14 mouse cellular contexts compared by ENCODE assay signal in the genomic region with DNA sequence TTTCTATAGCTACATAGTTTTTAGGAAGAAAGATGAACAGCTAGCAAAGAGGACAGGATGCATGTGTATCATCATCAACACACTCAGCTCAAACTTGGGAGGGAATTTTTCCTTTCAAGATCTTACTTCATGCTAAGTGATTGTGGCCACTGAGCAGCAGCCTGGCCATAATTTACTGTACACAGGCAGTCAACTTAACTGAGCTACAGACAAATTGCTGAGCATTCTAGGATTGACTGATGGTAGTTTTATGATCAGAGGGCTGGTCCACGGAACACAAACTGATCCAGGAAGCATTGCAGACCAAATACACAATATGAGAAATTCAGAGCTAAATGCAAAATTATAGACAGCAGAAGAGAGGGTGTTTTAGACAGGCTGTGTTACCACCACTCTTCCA.
DNase-seq lines count a peak whose midpoint lies in the region; ATAC-seq and TF ChIP-seq lines count a peak whose summit lies in the region.
"Had no signal": no experiment of that assay in that cellular context is flagged by ENCODE, and none has a peak within 500 bp of the region (broad histone marks: within the 10 kb centered on the region; RNA-seq: fewer than 3 reads in every experiment).

No protein-coding gene starts in this region.

- peak overlapping the region; percentile 35; the same call in 1 of the 2 replicates for H3K27ac ChIP-seq in cerebellum, adult 2 months (ENCODE audit: insufficient read depth, low read length)
- H3K27ac ChIP-seq in heart, embryonic 14.5 days (replicated peaks in 1 of 2; ENCODE audit: control insufficient read depth in 1 of 2, insufficient read depth in 1 of 2, low read depth in 2 of 2, low read length in 2 of 2) = no peak overlapping the region; a peak in 1 of 4 replicates
- no peak overlapping the region for H3K27ac ChIP-seq in lung, embryonic 14.5 days (ENCODE audit: low read depth)
- peak overlapping the region; percentile 99 for H3K27ac ChIP-seq in forebrain, embryonic 15.5 days (replicated peaks)
- H3K27ac ChIP-seq: intestine, embryonic 15.5 days; limb, embryonic 15.5 days; midbrain, embryonic 12.5 days had no signal

- H3K4me3 ChIP-seq in cerebellum, adult 2 months (replicated peaks; ENCODE audit: insufficient read depth, low read depth, low read length) = no peak overlapping the region
- H3K4me3 ChIP-seq in heart, embryonic 14.5 days (ENCODE audit: control insufficient read depth in 1 of 2, insufficient read depth in 1 of 2, low read depth in 1 of 2, low read length in 2 of 2) = no peak overlapping the region
- peak overlapping the region; percentile 14; the same call in 1 of the 2 replicates for H3K4me3 ChIP-seq in lung, embryonic 14.5 days (ENCODE audit: low read depth, low read length)
- H3K4me3 ChIP-seq in forebrain, embryonic 15.5 days = peak overlapping the region; percentile 75
- H3K4me3 ChIP-seq: intestine, embryonic 15.5 days; midbrain, embryonic 12.5 days had no signal

- DNase-seq in cerebellum, adult 2 months = peak; percentile 53 to 55
- no peak for DNase-seq in cerebellum, postnatal 4 days (ENCODE audit: low spot score in 2 of 2)
- no peak for DNase-seq in heart, adult 8-10 months (ENCODE audit: low spot score)
- peak; percentile 48 for DNase-seq in lung, embryonic 14.5 days
- DNase-seq in lung, postnatal 4 days = no peak
- DNase-seq in testis, postnatal 10 days (ENCODE audit: low spot score) = no peak
- DNase-seq: adrenal gland, postnatal 14 days; kidney, postnatal 25 days; lung, adult 2 months had no signal

- no peaks in the 10 kb centered on the region for H3K9me3 ChIP-seq in heart, embryonic 14.5 days (ENCODE audit: control insufficient read depth, low read length)
- H3K9me3 ChIP-seq in lung, embryonic 14.5 days (ENCODE audit: low read depth, low read length) = no peaks in the 10 kb centered on the region
- no peaks in the 10 kb centered on the region for H3K9me3 ChIP-seq in forebrain, embryonic 15.5 days
- H3K9me3 ChIP-seq: intestine, embryonic 15.5 days; limb, embryonic 15.5 days; midbrain, embryonic 12.5 days had no signal

- no peaks in the 10 kb centered on the region for H3K27me3 ChIP-seq in cerebellum, adult 2 months (ENCODE audit: control insufficient read depth, insufficient read depth, low read length)
- H3K27me3 ChIP-seq in heart, embryonic 14.5 days (ENCODE audit: control insufficient read depth, insufficient read depth, low read length) = no peaks in the 10 kb centered on the region
- H3K27me3 ChIP-seq in lung, embryonic 14.5 days (ENCODE audit: insufficient read depth, low read length) = no peaks in the 10 kb centered on the region
- no peaks in the 10 kb centered on the region for H3K27me3 ChIP-seq in forebrain, embryonic 15.5 days
- H3K27me3 ChIP-seq: intestine, embryonic 15.5 days; limb, embryonic 15.5 days; midbrain, embryonic 12.5 days had no signal

- peak overlapping the region; percentile 100 for H3K9ac ChIP-seq in heart, embryonic 14.5 days (ENCODE audit: low read length)
- no peak overlapping the region for H3K9ac ChIP-seq in lung, embryonic 14.5 days
- peak overlapping the region; percentile 95 for H3K9ac ChIP-seq in forebrain, embryonic 15.5 days (replicated peaks)
- H3K9ac ChIP-seq: intestine, embryonic 15.5 days; limb, embryonic 15.5 days; midbrain, embryonic 12.5 days had no signal

- ATAC-seq in heart, embryonic 14.5 days (ENCODE audit: insufficient number of reproducible peaks, insufficient read depth, low FRiP score, low read depth) = no peak
- ATAC-seq in lung, embryonic 14.5 days (ENCODE audit: insufficient read depth) = no peak
- ATAC-seq in forebrain, embryonic 15.5 days (replicated peaks) = no peak
- ATAC-seq: intestine, embryonic 15.5 days had no signal

- H3K36me3 ChIP-seq in heart, embryonic 14.5 days (ENCODE audit: control insufficient read depth, insufficient read depth, low read length) = 0 out of 2 replicates have a peak, but pooled peaks cover 4% of the 10 kb centered on the region
- H3K36me3 ChIP-seq in lung, embryonic 14.5 days (ENCODE audit: insufficient read depth) = no peaks in the 10 kb centered on the region
- no peaks in the 10 kb centered on the region for H3K36me3 ChIP-seq in forebrain, embryonic 15.5 days
- H3K36me3 ChIP-seq: intestine, embryonic 15.5 days; limb, embryonic 15.5 days; midbrain, embryonic 12.5 days had no signal

- 13% methylated on average over 1 of the region's 1 CpGs for WGBS in cerebellum, adult 2 months
- WGBS in heart, embryonic 14.5 days = 82% methylated on average over 1 of the region's 1 CpGs
- 32% methylated on average over 1 of the region's 1 CpGs for WGBS in lung, embryonic 14.5 days
- 60% methylated on average over 1 of the region's 1 CpGs for WGBS in forebrain, embryonic 15.5 days

- no peak for TF ChIP-seq CTCF in cerebellum, adult 2 months (IDR thresholded peaks at IDR 0.05; ENCODE audit: borderline replicate concordance, insufficient read depth, low read depth, low read length)
- TF ChIP-seq CTCF in lung, embryonic 14.5 days (IDR thresholded peaks at IDR 0.05; ENCODE audit: low read depth) = no peak

- H3K4me1 ChIP-seq in cerebellum, adult 2 months (ENCODE audit: control insufficient read depth, insufficient read depth, low read length) = peaks cover 6% of the 10 kb centered on the region; the same call in 1 of the 2 replicates
- H3K4me1 ChIP-seq in heart, embryonic 14.5 days (ENCODE audit: control insufficient read depth in 2 of 2, insufficient read depth in 2 of 2, low read length in 2 of 2) = peaks cover 0 to 31% of the 10 kb centered on the region in 2 experiments; a peak in 3 of 4 replicates
- 0 out of 2 replicates have a peak, but pooled peaks cover 10% of the 10 kb centered on the region for H3K4me1 ChIP-seq in lung, embryonic 14.5 days (ENCODE audit: insufficient read depth)
- H3K4me1 ChIP-seq in forebrain, embryonic 15.5 days = peaks cover 25% of the 10 kb centered on the region

- TF ChIP-seq POLR2A in cerebellum, adult 2 months (IDR thresholded peaks at IDR 0.05; ENCODE audit: borderline replicate concordance, insufficient read depth, low read length) = no peak

- H3K4me2 ChIP-seq in heart, embryonic 14.5 days (ENCODE audit: low read length) = peak overlapping the region; percentile 97
- H3K4me2 ChIP-seq in lung, embryonic 14.5 days = peak overlapping the region; percentile 95
- peak overlapping the region; percentile 82 for H3K4me2 ChIP-seq in forebrain, embryonic 15.5 days (replicated peaks)

Comparison
In these comparisons a context has a peak if more than half of its experiments do, and no peak if none do; other contexts are left out.
1. DNase-seq: peak in cerebellum, adult 2 months (2 of 2) and lung, embryonic 14.5 days (single experiment); none in cerebellum, postnatal 4 days (0 of 2), heart, adult 8-10 months (single experiment), lung, postnatal 4 days (0 of 2) and testis, postnatal 10 days (single experiment).
2. H3K27ac ChIP-seq: peak in cerebellum, adult 2 months (single experiment) and forebrain, embryonic 15.5 days (single experiment); none in heart, embryonic 14.5 days (0 of 2) and lung, embryonic 14.5 days (single experiment).
3. H3K4me3 ChIP-seq: peak in lung, embryonic 14.5 days (single experiment) and forebrain, embryonic 15.5 days (single experiment); none in cerebellum, adult 2 months (single experiment) and heart, embryonic 14.5 days (0 of 2).
4. Peak in every context shown above with its lines, with median percentiles within 50 percentile points of each other: H3K4me2 ChIP-seq.